Mouse (Mus musculus) heart, adult 18-20 months (tissue): ENCODE data around the gene Unc5b. TPM values are rescaled to one million over a fixed set of nuclear protein-coding genes. Genes with fewer than 3 reads are reported as not detected.
A peak's percentile ranks its signal among the peaks of the same experiment; 100 is the strongest.
"Not testable (repeated sequence)": the region's sequence is repeated elsewhere in the genome, so short reads cannot be mapped to it uniquely, and the experiment has no call there.

Source experiments
- DNase-seq, 2 experiments: peaks; one replicate each; pipeline ENCODE4 v3.0.0; 2021 to 2022; ENCODE audit warnings: mixed read lengths in 1 of 2
- total RNA-seq, 2 experiments: library from RNA; stranded (reverse); gene quantifications; 2 replicates each; pipeline ENCODE4 v1.2.3; 2021

The Unc5b gene
- total RNA-seq, 2 experiments from 2014 or later, result 8.2 to 10.4 TPM

- peak in 1 of 2 experiments; percentile 33 for DNase-seq
Measured at GRCm38 (mm10) chr10:60753261-60753660, 78.1 kb downstream of the Unc5b start.

- peak; percentile 97 to 99 for DNase-seq
Measured at GRCm38 (mm10) chr10:60752040-60753020, 79.1 kb downstream of the Unc5b start, which contains the start of gene Slc29a3. TSS of gene Slc29a3 (minus strand) at chr10:60752794.

- DNase-seq, result peak; percentile 42 to 55
Measured at GRCm38 (mm10) chr10:60747667-60748212, 83.6 kb downstream of the Unc5b start.

- DNase-seq, result no peak
Measured at GRCm38 (mm10) chr10:60746512-60746911, 84.9 kb downstream of the Unc5b start.

GRCm38 (mm10) chr10:60744543-60745290 lies 86.7 kb downstream of the Unc5b start:
- peak in 1 of 2 experiments; percentile 32 for DNase-seq

GRCm38 (mm10) chr10:60743681-60744080 lies 87.7 kb downstream of the Unc5b start:
- no peak for DNase-seq

- DNase-seq, result no peak
Measured at GRCm38 (mm10) chr10:60742942-60743341, 88.4 kb downstream of the Unc5b start.

GRCm38 (mm10) chr10:60742296-60742695 lies 89.1 kb downstream of the Unc5b start:
- DNase-seq, result not testable (repeated sequence)

- no peak for DNase-seq
Measured at GRCm38 (mm10) chr10:60741435-60741834, 89.9 kb downstream of the Unc5b start.

- peak in 1 of 2 experiments; percentile 55 for DNase-seq
Measured at GRCm38 (mm10) chr10:60739619-60740363, 91.6 kb downstream of the Unc5b start.

GRCm38 (mm10) chr10:60737886-60738640 lies 93.3 kb downstream of the Unc5b start:
- DNase-seq, result peak in 1 of 2 experiments; percentile 59

- DNase-seq, result no peak
Measured at GRCm38 (mm10) chr10:60737169-60737728, 94.1 kb downstream of the Unc5b start.

- DNase-seq, result no peak
Measured at GRCm38 (mm10) chr10:60735737-60736136, 95.6 kb downstream of the Unc5b start.

GRCm38 (mm10) chr10:60733471-60733870 lies 97.9 kb downstream of the Unc5b start:
- DNase-seq, result no peak

- DNase-seq, result peak in 1 of 2 experiments; percentile 53
Measured at GRCm38 (mm10) chr10:60732397-60732861, 99.0 kb downstream of the Unc5b start.

GRCm38 (mm10) chr10:60731742-60732141 lies 99.6 kb downstream of the Unc5b start:
- DNase-seq, result no peak

GRCm38 (mm10) chr10:60727301-60727700 lies 104.1 kb downstream of the Unc5b start:
- DNase-seq, result no peak

GRCm38 (mm10) chr10:60726896-60727295 lies 104.5 kb downstream of the Unc5b start:
- DNase-seq, result no peak

- no peak for DNase-seq
Measured at GRCm38 (mm10) chr10:60724496-60724895, 106.9 kb downstream of the Unc5b start.

GRCm38 (mm10) chr10:60723345-60723744 lies 108.0 kb downstream of the Unc5b start:
- DNase-seq, result no peak
